Mouse (Mus musculus): ENCODE measurements around the gene Asic4. TPM values are rescaled to one million over a fixed set of nuclear protein-coding genes. Genes with fewer than 3 reads are reported as not detected.

Gene Asic4
- polyA plus RNA-seq, 1 experiment from 2014 or later, result 0.29 TPM

DNA sequence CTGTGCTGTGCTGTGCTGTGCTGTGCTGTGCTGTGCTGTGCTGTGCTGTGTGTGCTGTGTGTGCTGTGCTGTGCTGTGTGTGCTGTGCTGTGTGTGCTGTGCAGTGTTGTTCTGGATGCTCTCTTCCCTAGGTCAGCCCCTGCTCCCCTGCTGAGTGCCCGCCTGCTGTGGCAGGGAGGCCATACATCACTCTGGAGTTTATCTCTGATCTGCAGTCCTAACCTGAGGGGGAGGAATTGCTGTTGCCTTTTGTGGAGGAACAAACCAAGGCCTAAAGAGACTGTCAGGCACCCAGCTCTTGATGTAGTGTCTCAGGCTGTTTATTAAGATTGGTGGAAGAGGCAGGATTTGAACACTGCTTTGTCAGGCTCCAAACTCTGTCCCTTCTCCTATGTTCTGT lies 12.4 kb downstream of the Asic4 start:
- Histone ChIP-seq H3K9ac (replicated peaks; ENCODE audit: low read length) (no peak overlapping the region), H3K4me1 (ENCODE audit: control insufficient read depth, insufficient read depth, low read length) (no peaks in the 10 kb centered on the region; the same call in none of the 2 replicates), H3K27ac (replicated peaks; ENCODE audit: low read depth, low read length) (no peak overlapping the region), H3K9me3 (replicated peaks; ENCODE audit: control insufficient read depth, low read length) (no peaks in the 10 kb centered on the region), H3K27me3 (ENCODE audit: control insufficient read depth, insufficient read depth, low read length) (peaks cover 2% of the 10 kb centered on the region), H3K4me2 (ENCODE audit: low read depth, low read length) (no peak overlapping the region), H3K4me3 (ENCODE audit: low read depth, low read length) (no peak overlapping the region), H3K36me3 (replicated peaks; ENCODE audit: control insufficient read depth, insufficient read depth, low read depth, low read length) (no peaks in the 10 kb centered on the region)
- ATAC-seq (replicated peaks; ENCODE audit: insufficient number of reproducible peaks, low FRiP score, low TSS enrichment, low read depth), result no peak
- DNase-seq (ENCODE audit: low spot score), result no peak
- 46% methylated on average over 1 of the region's 1 CpGs for WGBS

DNA sequence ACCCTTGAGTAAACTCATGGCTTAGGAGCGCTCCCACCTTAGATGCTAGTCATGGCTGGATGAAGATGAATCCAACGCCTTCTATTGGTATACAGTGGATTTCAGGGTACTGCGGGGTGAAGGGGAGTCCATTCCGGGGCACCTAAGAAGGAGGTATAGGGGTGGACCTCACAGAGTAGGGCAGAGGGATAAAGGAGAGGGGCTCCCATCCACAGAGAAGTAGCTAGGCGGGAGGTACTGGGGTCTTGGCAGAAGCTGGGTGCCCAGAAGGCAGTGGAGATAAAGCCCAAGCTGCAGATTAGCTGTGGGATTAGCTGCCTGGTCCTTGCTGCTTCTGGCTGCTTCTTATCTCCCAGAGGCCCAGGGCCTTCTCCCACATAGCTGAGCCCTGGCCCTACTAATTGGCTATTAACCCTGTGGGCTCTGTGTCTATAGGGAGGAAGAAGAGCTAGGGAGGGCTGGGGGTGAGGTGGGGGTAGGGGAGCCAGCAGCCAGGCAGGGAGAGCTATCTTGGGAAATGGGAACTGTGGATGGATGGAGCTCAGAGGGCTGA lies 13.5 kb downstream of the Asic4 start:
- no peak overlapping the region for H3K4me3 ChIP-seq (ENCODE audit: low read depth, low read length)
- ATAC-seq (replicated peaks; ENCODE audit: insufficient number of reproducible peaks, low FRiP score, low TSS enrichment, low read depth), result no peak
- H3K27ac ChIP-seq (replicated peaks; ENCODE audit: low read depth, low read length), result no peak overlapping the region
- 70% methylated on average over 5 of the region's 5 CpGs for WGBS
- no peaks in the 10 kb centered on the region; the same call in none of the 2 replicates for H3K4me1 ChIP-seq (ENCODE audit: control insufficient read depth, insufficient read depth, low read length)
- no peaks in the 10 kb centered on the region for H3K36me3 ChIP-seq (replicated peaks; ENCODE audit: control insufficient read depth, insufficient read depth, low read depth, low read length)
- peaks cover 2% of the 10 kb centered on the region for H3K27me3 ChIP-seq (ENCODE audit: control insufficient read depth, insufficient read depth, low read length)
- no peaks in the 10 kb centered on the region for H3K9me3 ChIP-seq (replicated peaks; ENCODE audit: control insufficient read depth, low read length)
- H3K9ac ChIP-seq (replicated peaks; ENCODE audit: low read length), result 0 out of 2 replicates have a peak overlapping the region, but pooled peaks have one; percentile 6
- DNase-seq (ENCODE audit: low spot score), result no peak
- H3K4me2 ChIP-seq (ENCODE audit: low read depth, low read length), result no peak overlapping the region

DNA sequence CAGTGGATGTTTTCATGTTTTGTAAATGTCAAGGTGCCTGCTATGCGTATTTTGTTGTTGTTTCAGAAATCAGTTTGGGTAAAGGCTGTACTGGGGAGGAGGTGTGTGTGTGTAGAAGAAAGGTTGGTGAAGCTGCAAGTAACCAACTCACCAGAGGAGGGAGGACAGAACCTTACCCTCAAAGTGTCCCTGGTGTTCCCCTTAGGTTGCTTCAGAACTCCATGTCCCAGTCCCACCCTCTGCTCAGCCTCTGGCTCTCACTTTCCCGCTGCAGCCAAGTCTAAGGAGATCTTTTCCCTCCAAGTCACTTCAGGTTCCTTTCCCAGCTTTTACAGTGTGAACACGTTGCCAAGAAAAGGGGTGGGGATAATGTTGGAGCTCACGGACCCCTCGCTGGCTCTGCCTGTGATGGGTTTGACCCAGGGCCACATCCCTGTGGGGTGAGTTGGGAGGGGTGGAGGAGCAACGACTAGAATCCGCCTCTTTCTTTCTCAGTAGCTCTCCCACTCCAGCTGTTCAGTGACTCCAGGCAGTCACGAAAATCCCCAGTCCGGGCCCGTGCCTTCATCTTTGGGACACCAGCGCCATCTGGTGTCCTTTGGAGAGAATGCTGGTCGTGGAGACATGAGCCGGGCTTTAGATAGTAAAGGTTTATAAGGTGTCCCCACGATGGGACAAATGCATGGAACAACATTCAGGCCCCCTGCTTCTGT lies 17.1 kb downstream of the Asic4 start:
- Histone ChIP-seq H3K4me2 (ENCODE audit: low read depth, low read length) (no peak overlapping the region), H3K27ac (replicated peaks; ENCODE audit: low read depth, low read length) (no peak overlapping the region), H3K9me3 (replicated peaks; ENCODE audit: control insufficient read depth, low read length) (no peaks in the 10 kb centered on the region), H3K4me1 (ENCODE audit: control insufficient read depth, insufficient read depth, low read length) (no peaks in the 10 kb centered on the region; the same call in 1 of the 2 replicates), H3K9ac (replicated peaks; ENCODE audit: low read length) (peak overlapping the region; percentile 18), H3K36me3 (replicated peaks; ENCODE audit: control insufficient read depth, insufficient read depth, low read depth, low read length) (no peaks in the 10 kb centered on the region), H3K4me3 (ENCODE audit: low read depth, low read length) (no peak overlapping the region), H3K27me3 (ENCODE audit: control insufficient read depth, insufficient read depth, low read length) (peaks cover 2% of the 10 kb centered on the region; the same call in 1 of the 2 replicates)
- ATAC-seq (replicated peaks; ENCODE audit: insufficient number of reproducible peaks, low FRiP score, low TSS enrichment, low read depth) (peak; percentile 68), DNase-seq (ENCODE audit: low spot score) (peak; percentile 92)
- 8% methylated on average over 14 of the region's 14 CpGs for WGBS

DNA sequence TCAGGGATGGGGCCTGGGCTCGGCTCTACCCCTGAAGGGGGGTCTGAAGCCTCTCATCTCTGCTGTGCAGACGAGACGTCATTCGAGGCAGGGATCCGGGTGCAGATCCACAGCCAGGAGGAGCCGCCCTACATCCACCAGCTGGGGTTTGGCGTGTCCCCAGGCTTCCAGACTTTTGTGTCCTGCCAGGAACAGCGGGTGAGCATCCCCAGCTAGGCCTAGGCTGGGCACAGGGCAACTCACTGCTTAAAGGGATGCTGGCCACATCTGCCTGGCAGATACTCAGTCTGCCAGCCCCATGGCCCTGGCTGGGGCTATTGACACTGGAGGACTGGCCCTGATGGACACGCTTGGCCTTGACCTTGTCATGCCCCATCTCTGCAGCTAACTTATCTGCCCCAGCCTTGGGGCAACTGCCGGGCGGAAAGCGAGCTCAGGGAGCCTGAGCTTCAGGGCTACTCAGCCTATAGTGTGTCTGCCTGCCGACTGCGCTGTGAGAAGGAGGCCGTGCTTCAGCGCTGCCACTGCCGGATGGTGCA lies 19.1 kb downstream of the Asic4 start:
- H3K9me3 ChIP-seq (replicated peaks; ENCODE audit: control insufficient read depth, low read length), result no peaks in the 10 kb centered on the region
- H3K4me2 ChIP-seq (ENCODE audit: low read depth, low read length), result no peak overlapping the region
- no peak for ATAC-seq (replicated peaks; ENCODE audit: insufficient number of reproducible peaks, low FRiP score, low TSS enrichment, low read depth)
- no peak overlapping the region for H3K9ac ChIP-seq (replicated peaks; ENCODE audit: low read length)
- peaks cover 2% of the 10 kb centered on the region; the same call in 1 of the 2 replicates for H3K27me3 ChIP-seq (ENCODE audit: control insufficient read depth, insufficient read depth, low read length)
- no peaks in the 10 kb centered on the region for H3K36me3 ChIP-seq (replicated peaks; ENCODE audit: control insufficient read depth, insufficient read depth, low read depth, low read length)
- no peak overlapping the region for H3K4me3 ChIP-seq (ENCODE audit: low read depth, low read length)
- 80% methylated on average over 17 of the region's 17 CpGs for WGBS
- no peak overlapping the region for H3K27ac ChIP-seq (replicated peaks; ENCODE audit: low read depth, low read length)
- DNase-seq (ENCODE audit: low spot score), result no peak
- H3K4me1 ChIP-seq (ENCODE audit: control insufficient read depth, insufficient read depth, low read length), result no peaks in the 10 kb centered on the region; the same call in 1 of the 2 replicates

DNA sequence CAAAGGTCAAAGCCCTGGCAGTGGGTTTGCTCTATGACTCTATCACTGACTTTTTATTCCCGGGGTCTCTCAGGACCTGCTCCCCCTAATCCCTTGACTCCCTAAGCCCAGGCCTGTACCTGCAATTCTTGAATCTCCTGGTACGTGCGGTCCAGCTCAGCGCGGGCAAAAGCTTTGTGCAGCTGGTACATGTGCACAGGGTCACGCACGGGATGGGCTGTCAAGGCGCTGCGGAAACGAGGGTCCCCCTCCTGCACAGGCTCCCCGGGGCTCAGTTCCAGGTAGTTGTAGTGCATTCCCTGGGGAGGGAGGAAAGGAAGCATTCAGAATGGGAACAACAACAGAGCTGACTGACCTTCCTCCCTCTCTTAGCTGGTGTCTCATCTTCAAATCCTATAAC lies 26.2 kb downstream of the Asic4 start:
- DNase-seq (ENCODE audit: low spot score) (no peak), ATAC-seq (replicated peaks; ENCODE audit: insufficient number of reproducible peaks, low FRiP score, low TSS enrichment, low read depth) (no peak)
- Histone ChIP-seq H3K4me2 (ENCODE audit: low read depth, low read length) (no peak overlapping the region), H3K36me3 (replicated peaks; ENCODE audit: control insufficient read depth, insufficient read depth, low read depth, low read length) (peaks cover 14% of the 10 kb centered on the region), H3K27me3 (ENCODE audit: control insufficient read depth, insufficient read depth, low read length) (peaks cover 3% of the 10 kb centered on the region; the same call in 1 of the 2 replicates), H3K4me3 (ENCODE audit: low read depth, low read length) (no peak overlapping the region), H3K4me1 (ENCODE audit: control insufficient read depth, insufficient read depth, low read length) (peaks cover 5% of the 10 kb centered on the region; the same call in 1 of the 2 replicates), H3K9ac (replicated peaks; ENCODE audit: low read length) (no peak overlapping the region), H3K27ac (replicated peaks; ENCODE audit: low read depth, low read length) (no peak overlapping the region), H3K9me3 (replicated peaks; ENCODE audit: control insufficient read depth, low read length) (no peaks in the 10 kb centered on the region)
- WGBS, result 92% methylated on average over 11 of the region's 11 CpGs

DNA sequence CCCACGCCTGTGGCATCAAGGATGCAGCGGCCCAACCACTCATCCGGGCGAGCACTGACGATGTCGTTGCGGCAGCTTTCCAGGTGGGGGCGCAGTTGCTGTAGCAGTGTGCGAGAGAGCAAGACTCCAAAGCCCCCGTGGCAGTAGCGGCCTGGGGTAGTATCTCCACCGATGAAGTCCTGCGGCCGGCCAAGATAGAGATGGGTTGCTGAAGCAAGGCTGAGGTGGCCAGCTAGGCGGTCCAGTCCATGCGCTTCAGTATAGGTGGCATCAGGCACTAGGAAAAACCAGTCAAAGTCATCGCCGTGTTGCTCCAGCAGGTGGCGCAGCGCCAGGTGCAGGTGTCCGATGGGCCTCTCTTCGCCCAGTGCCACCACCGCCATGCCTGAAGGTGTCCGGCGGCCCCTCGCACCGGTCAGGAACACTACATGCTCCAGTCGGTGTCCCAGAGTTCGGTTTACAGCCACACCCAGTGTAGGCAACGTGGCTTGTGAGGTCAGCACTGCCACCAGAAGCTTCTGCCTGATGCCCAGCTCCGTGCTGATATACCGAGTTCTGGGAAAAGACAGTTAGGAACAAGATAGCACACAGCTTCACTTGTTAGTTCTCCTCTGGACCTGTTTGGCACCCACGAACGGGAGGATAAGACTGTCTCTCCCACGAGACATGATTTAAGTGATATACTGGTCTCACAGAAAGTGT lies 27.2 kb downstream of the Asic4 start:
- no peaks in the 10 kb centered on the region for H3K9me3 ChIP-seq (replicated peaks; ENCODE audit: control insufficient read depth, low read length)
- DNase-seq (ENCODE audit: low spot score), result peak; percentile 87
- no peak overlapping the region for H3K27ac ChIP-seq (replicated peaks; ENCODE audit: low read depth, low read length)
- peaks cover 5% of the 10 kb centered on the region; the same call in 1 of the 2 replicates for H3K27me3 ChIP-seq (ENCODE audit: control insufficient read depth, insufficient read depth, low read length)
- H3K9ac ChIP-seq (replicated peaks; ENCODE audit: low read length), result no peak overlapping the region
- H3K4me2 ChIP-seq (ENCODE audit: low read depth, low read length), result peak overlapping the region; percentile 19
- H3K4me1 ChIP-seq (ENCODE audit: control insufficient read depth, insufficient read depth, low read length), result peaks cover 5% of the 10 kb centered on the region; the same call in 1 of the 2 replicates
- WGBS, result 12% methylated on average over 35 of the region's 35 CpGs
- H3K4me3 ChIP-seq (ENCODE audit: low read depth, low read length), result peak overlapping the region; percentile 9
- peaks cover 14% of the 10 kb centered on the region for H3K36me3 ChIP-seq (replicated peaks; ENCODE audit: control insufficient read depth, insufficient read depth, low read depth, low read length)
- no peak; the same call in 1 of the 2 replicates for ATAC-seq (replicated peaks; ENCODE audit: insufficient number of reproducible peaks, low FRiP score, low TSS enrichment, low read depth)

DNA sequence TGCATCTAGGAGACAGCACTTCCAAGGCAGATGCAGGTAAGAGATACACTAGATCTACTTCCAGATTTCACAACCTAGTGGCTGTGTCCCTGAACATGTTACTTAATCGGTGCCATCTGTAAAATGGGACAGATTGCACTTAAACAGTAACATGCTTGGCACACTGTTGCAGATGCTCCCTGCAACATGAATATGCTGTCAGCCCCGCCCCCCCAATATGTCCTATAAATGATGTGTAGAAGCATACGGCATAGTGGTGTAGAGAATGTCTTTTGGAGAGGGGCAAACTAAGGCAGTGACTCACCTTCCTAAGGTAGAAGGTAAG lies 27.7 kb downstream of the Asic4 start:
- Histone ChIP-seq H3K27me3 (ENCODE audit: control insufficient read depth, insufficient read depth, low read length) (peaks cover 10% of the 10 kb centered on the region; the same call in 1 of the 2 replicates), H3K4me3 (ENCODE audit: low read depth, low read length) (peak overlapping the region; percentile 76), H3K4me1 (ENCODE audit: control insufficient read depth, insufficient read depth, low read length) (peaks cover 5% of the 10 kb centered on the region; the same call in 1 of the 2 replicates), H3K9ac (replicated peaks; ENCODE audit: low read length) (no peak overlapping the region), H3K27ac (replicated peaks; ENCODE audit: low read depth, low read length) (no peak overlapping the region), H3K36me3 (replicated peaks; ENCODE audit: control insufficient read depth, insufficient read depth, low read depth, low read length) (peaks cover 14% of the 10 kb centered on the region), H3K9me3 (replicated peaks; ENCODE audit: control insufficient read depth, low read length) (no peaks in the 10 kb centered on the region), H3K4me2 (ENCODE audit: low read depth, low read length) (peak overlapping the region; percentile 91)
- no peak for ATAC-seq (replicated peaks; ENCODE audit: insufficient number of reproducible peaks, low FRiP score, low TSS enrichment, low read depth)
- 50% methylated on average over 3 of the region's 3 CpGs for WGBS
- no peak for DNase-seq (ENCODE audit: low spot score)
